Mouse (Mus musculus) neural tube, embryonic 14.5 days (tissue): Measurements from ENCODE around the gene Gm10097. TPM values are rescaled to one million over a fixed set of nuclear protein-coding genes. Genes with fewer than 3 reads are reported as not detected.
A peak's percentile ranks its signal among the peaks of the same experiment; 100 is the strongest.

ENCODE experiments used
- ATAC-seq: fragments of 200-750 bp; cut with Nextera tagmentation; 2 replicates; pipeline ENCODE4 v1.8.0; 2017; ENCODE audit warnings: low read depth, mild to moderate bottlenecking, moderate TSS enrichment, moderate library complexity
- H3K27ac ChIP-seq: fragments of 300-500 bp; sonication (generic); 2 replicates; pipeline ENCODE4 v1.5.1; 2014; ENCODE audit warnings: low read depth, mild to moderate bottlenecking, control low read depth, low read length, moderate library complexity, mixed read lengths
- H3K27me3 ChIP-seq: fragments of 300-500 bp; sonication (generic); 2 replicates; pipeline ENCODE4 v1.6.1; 2014; ENCODE audit warnings: low read length; ENCODE audit not compliant: control insufficient read depth, insufficient read depth
- H3K36me3 ChIP-seq: fragments of 300-500 bp; sonication (generic); 2 replicates; pipeline ENCODE4 v1.6.1; 2014; ENCODE audit warnings: low read length, mixed read lengths; ENCODE audit not compliant: control insufficient read depth, insufficient read depth
- H3K4me1 ChIP-seq: fragments of 300-500 bp; sonication (generic); 2 replicates; pipeline ENCODE4 v1.6.1; 2014; ENCODE audit warnings: low read length; ENCODE audit not compliant: control insufficient read depth, insufficient read depth
- H3K4me2 ChIP-seq: fragments of 300-500 bp; sonication (generic); 2 replicates; pipeline ENCODE4 v1.6.1; 2014; ENCODE audit warnings: mild to moderate bottlenecking, low read depth, low read length, control low read depth
- H3K4me3 ChIP-seq: fragments of 300-500 bp; sonication (generic); 2 replicates; pipeline ENCODE4 v1.5.1; 2014; ENCODE audit warnings: low read depth, low read length, control low read depth, mixed read lengths
- H3K9ac ChIP-seq: fragments of 300-500 bp; sonication (generic); replicated peaks from 2 replicates; pipeline ENCODE4 v1.6.1; 2014; ENCODE audit warnings: low read depth, mild to moderate bottlenecking, control low read depth, low read length, mixed read lengths
- H3K9me3 ChIP-seq: fragments of 300-500 bp; sonication (generic); 2 replicates; pipeline ENCODE4 v1.6.1; 2016; ENCODE audit warnings: low read length; ENCODE audit not compliant: control insufficient read depth
- WGBS: fragments of 180-500 bp; shearing (Covaris S2); extraction: QIAGEN DNeasy Blood & Tissue Kit; methylation state at CpG from one replicate; pipeline ENCODE4 v1.1.7; 2014; 5-methylcytosine and 5-hydroxymethylcytosine counted together
- polyA plus RNA-seq: library from polyadenylated mRNA; unstranded; fragments of >200 nt; fragmentation: Nextera tagmentation; extraction: Ambion mirVana; gene quantifications from 2 replicates; pipeline ENCODE4 v1.2.1, GENCODE M21; 2014

Gene Gm10097
- polyA plus RNA-seq, 1 experiment from 2014 or later, result 0.16 TPM

DNA sequence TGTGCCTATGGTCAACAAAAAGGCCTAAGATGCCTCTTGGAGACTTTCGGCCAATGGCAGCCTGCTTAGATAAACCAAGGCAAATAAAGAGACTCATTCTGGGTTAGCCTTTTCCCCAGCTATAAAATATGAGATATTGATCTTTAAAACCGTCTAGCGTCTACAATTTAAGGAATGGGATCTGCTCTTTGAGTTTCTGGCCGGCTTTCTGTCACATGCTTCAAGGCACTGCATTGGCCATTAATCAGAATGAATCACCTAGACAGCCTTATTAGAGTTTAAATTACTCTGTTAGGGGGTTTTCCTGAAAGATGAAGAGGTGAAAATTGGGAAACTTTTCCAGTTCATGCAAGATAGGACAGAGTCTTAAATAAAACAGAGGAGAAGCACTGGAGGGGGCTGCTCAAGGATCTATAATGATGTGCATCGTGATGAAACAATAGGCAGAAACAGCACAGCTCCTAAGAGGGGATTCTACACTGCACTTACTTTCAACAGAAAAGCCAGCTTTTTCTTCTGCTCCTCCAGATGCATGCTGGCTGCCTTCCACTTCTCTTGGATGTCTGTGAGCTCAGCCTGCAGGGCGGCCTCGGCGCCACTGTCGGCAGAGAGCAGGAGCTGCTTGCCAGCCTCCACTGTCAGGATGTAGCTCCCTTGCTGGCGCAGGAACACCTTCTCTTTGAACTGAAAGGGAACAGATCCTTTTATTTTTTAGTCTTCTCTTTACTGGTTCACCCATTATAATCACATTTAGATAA lies 28.2 kb downstream of the Gm10097 start:
- WGBS, result 77% methylated on average over 10 of the region's 10 CpGs
- Histone ChIP-seq H3K27ac (no peak overlapping the region), H3K9me3 (no peaks in the 10 kb centered on the region), H3K27me3 (no peaks in the 10 kb centered on the region), H3K36me3 (no peaks in the 10 kb centered on the region), H3K4me2 (no peak overlapping the region), H3K4me1 (no peaks in the 10 kb centered on the region), H3K9ac (no peak overlapping the region), H3K4me3 (no peak overlapping the region)
- ATAC-seq, result peak; percentile 49; the same call in 1 of the 2 replicates

DNA sequence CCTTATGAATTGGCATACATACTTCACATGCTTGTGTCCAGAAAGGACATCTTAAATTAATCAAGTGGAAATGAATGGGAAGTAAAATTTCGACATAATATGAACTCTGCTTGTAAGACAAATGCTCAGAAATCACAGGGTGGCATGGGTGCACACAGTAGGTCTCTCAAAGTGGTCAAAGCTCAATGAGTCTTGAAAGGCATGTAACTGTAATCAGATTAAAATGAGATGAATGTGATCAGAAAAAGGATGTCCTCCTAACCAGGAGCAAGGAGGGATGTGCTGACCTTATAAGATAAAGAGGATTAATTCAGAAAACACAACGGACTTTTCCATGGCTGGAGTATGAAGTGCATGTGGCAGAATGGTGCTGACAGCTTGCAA lies 28.8 kb downstream of the Gm10097 start:
- Histone ChIP-seq H3K36me3 (no peaks in the 10 kb centered on the region), H3K27ac (no peak overlapping the region), H3K27me3 (no peaks in the 10 kb centered on the region), H3K4me3 (no peak overlapping the region), H3K4me1 (no peaks in the 10 kb centered on the region), H3K4me2 (no peak overlapping the region), H3K9me3 (no peaks in the 10 kb centered on the region), H3K9ac (no peak overlapping the region)
- 79% methylated on average over 2 of the region's 2 CpGs for WGBS
- ATAC-seq, result no peak

- no peaks in the 10 kb centered on the region for H3K4me1 ChIP-seq
- no peak overlapping the region for H3K27ac ChIP-seq
- 93% methylated on average over 5 of the region's 5 CpGs for WGBS
- H3K9me3 ChIP-seq, result no peaks in the 10 kb centered on the region
- no peak overlapping the region for H3K4me3 ChIP-seq
- H3K4me2 ChIP-seq, result no peak overlapping the region
- H3K36me3 ChIP-seq, result peaks cover 5% of the 10 kb centered on the region
- no peak overlapping the region for H3K9ac ChIP-seq
- ATAC-seq, result no peak
- no peaks in the 10 kb centered on the region for H3K27me3 ChIP-seq
These were observed 41.8 kb downstream of the Gm10097 start for GRCm38 (mm10) chr10:5110773-5111172.

DNA sequence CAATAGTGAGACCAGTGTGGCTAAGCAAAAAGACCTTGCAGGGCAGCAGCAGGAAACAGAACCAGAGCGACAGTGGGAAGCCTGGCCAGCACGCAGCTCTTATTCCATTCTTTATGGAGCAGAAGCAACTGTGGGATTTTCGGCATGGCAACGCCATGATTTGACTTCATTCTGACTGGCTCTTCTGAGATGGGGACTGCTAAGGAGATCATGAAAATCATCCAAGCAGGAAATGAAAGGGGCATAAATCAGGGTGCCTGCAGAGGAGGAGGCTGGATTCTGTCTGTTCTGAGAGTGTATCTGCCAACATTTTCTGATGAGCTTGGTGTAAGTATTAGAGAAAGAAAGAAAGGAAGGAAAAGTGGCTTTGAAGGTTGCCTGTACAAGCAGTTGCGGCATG lies 47.2 kb downstream of the Gm10097 start:
- Histone ChIP-seq H3K9ac (no peak overlapping the region), H3K4me1 (no peaks in the 10 kb centered on the region), H3K9me3 (no peaks in the 10 kb centered on the region), H3K4me3 (no peak overlapping the region), H3K27ac (no peak overlapping the region), H3K27me3 (no peaks in the 10 kb centered on the region), H3K4me2 (no peak overlapping the region), H3K36me3 (peaks cover 10% of the 10 kb centered on the region)
- ATAC-seq, result peak; percentile 69; the same call in 1 of the 2 replicates
- WGBS, result 72% methylated on average over 5 of the region's 5 CpGs

DNA sequence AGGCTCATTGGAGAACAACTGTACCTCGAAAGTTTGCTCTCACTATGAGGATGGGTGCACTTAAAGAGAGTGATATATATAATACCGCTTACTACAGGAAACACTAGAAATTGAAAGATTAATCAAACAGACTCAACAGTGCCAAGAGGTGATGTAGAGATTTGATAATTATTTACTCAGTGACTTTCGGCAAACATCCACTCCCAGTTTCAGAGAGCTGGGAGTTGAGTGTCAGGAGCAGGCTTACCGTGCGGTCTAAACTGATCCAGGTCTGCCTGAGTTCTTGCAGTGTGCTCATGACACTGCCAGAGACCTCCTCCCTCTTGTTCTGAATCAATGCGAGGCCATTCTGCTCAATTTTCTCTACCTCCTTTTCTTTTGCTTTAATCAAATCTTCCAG lies 47.7 kb downstream of the Gm10097 start:
- no peak overlapping the region for H3K27ac ChIP-seq
- peaks cover 10% of the 10 kb centered on the region for H3K36me3 ChIP-seq
- ATAC-seq, result no peak
- H3K4me1 ChIP-seq, result no peaks in the 10 kb centered on the region
- H3K4me3 ChIP-seq, result no peak overlapping the region
- no peak overlapping the region for H3K4me2 ChIP-seq
- H3K27me3 ChIP-seq, result no peaks in the 10 kb centered on the region
- 88% methylated on average over 6 of the region's 6 CpGs for WGBS
- H3K9ac ChIP-seq, result no peak overlapping the region
- H3K9me3 ChIP-seq, result no peaks in the 10 kb centered on the region
